Mouse (Mus musculus) neural tube, embryonic 10.5 days (tissue): Measurements from ENCODE around the gene Itgb2.

Experiments used
- DNase-seq: peaks from one replicate; pipeline ENCODE4 v3.0.0-alpha.2; 2017; ENCODE audit warnings: low spot score; ENCODE audit errors: extremely low spot score

The Itgb2 gene

GRCm38 (mm10) chr10:77530140-77530539 is at the start of gene Itgb2:
Gene Itgb2, plus strand, starts transcription at chr10:77530252.
- no peak for DNase-seq

- no peak for DNase-seq
These were observed 48.2 kb upstream of the Itgb2 start for GRCm38 (mm10) chr10:77481814-77482213.

GRCm38 (mm10) chr10:77484205-77484935 is 45.7 kb upstream of the Itgb2 start:
- DNase-seq, result no peak

GRCm38 (mm10) chr10:77485786-77486185 is 44.3 kb upstream of the Itgb2 start:
- DNase-seq, result no peak

- no peak for DNase-seq
These were observed 41.9 kb upstream of the Itgb2 start for GRCm38 (mm10) chr10:77488168-77488567.

GRCm38 (mm10) chr10:77491585-77491984 is 38.5 kb upstream of the Itgb2 start:
- DNase-seq, result no peak

- DNase-seq, result no peak
These were observed 37.2 kb upstream of the Itgb2 start for GRCm38 (mm10) chr10:77492885-77493284.

GRCm38 (mm10) chr10:77497185-77497584 is 32.9 kb upstream of the Itgb2 start:
- no peak for DNase-seq

GRCm38 (mm10) chr10:77498254-77498653 is 31.8 kb upstream of the Itgb2 start:
- DNase-seq, result no peak

- no peak for DNase-seq
These were observed 29.4 kb upstream of the Itgb2 start for GRCm38 (mm10) chr10:77500636-77501035.

GRCm38 (mm10) chr10:77502967-77503922 is 26.8 kb upstream of the Itgb2 start:
- DNase-seq, result no peak

- DNase-seq, result no peak
These were observed 25.9 kb upstream of the Itgb2 start for GRCm38 (mm10) chr10:77504143-77504542.

GRCm38 (mm10) chr10:77506526-77506925 is 23.5 kb upstream of the Itgb2 start:
- DNase-seq, result no peak

- DNase-seq, result no peak
These were observed 23.0 kb upstream of the Itgb2 start for GRCm38 (mm10) chr10:77506961-77507577.

- no peak for DNase-seq
These were observed 22.3 kb upstream of the Itgb2 start for GRCm38 (mm10) chr10:77507779-77508178.

GRCm38 (mm10) chr10:77508744-77509143 is 21.3 kb upstream of the Itgb2 start:
- DNase-seq, result no peak

- DNase-seq, result peak; percentile 88
These were observed 20.5 kb upstream of the Itgb2 start for GRCm38 (mm10) chr10:77509403-77510187.

GRCm38 (mm10) chr10:77510225-77510982 is 19.6 kb upstream of the Itgb2 start:
- no peak for DNase-seq

- DNase-seq, result peak; percentile 89
These were observed 14.4 kb upstream of the Itgb2 start, which contains the start of gene Fam207a for GRCm38 (mm10) chr10:77515385-77516348. Gene Fam207a, minus strand, starts transcription at chr10:77515785.
